Mouse (Mus musculus): ENCODE measurements around the gene Timm17a.

DNA sequence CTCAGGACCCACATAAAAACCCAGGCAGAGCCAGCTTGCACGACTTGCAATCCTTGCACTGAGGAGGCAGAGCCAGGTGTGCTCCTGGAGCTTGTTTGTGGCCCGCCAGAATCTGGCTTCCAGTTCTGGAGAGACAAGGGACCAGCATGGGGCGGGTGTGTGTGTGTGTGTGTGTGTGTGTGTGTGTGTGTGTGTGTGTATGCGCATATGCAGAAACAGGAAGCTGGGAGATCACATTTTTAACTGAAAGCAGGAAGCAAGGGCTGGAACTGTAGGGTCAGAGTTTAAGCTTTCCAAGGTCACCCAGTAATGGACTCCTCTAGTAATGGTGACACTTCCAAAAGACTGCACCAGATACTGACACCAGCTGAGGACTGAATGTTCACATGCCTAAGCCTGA is 30.4 kb upstream of the Timm17a start:
- TF ChIP-seq CTCF (IDR thresholded peaks at IDR 0.05; ENCODE audit: insufficient read depth, low read depth, low read length) (no peak), POLR2A (IDR thresholded peaks at IDR 0.05; ENCODE audit: insufficient read depth, low read depth, low read length) (no peak)

All from olfactory bulb, adult 2 months (tissue).